Comparison of ENCODE assay signal across 11 mouse cellular contexts in genomic region chr17:75891564-75891963, GRCm38 (mm10).
"Had no signal": no experiment of that assay in that cellular context is flagged by ENCODE, and none has a peak within 500 bp of the region (broad histone marks: within the 10 kb centered on the region; RNA-seq: fewer than 3 reads in every experiment).

No protein-coding gene starts in this region.

- ATAC-seq: liver, embryonic 12.5 days had no signal

- DNase-seq: kidney, adult 8-10 months; kidney, postnatal 36 days; layer of hippocampus, adult 9-11 months; layer of hippocampus, postnatal 36 days; left cerebral cortex, postnatal 4 days; lung, embryonic 14.5 days; lung, postnatal 10 days; lung, postnatal 4 days; midbrain, embryonic 14.5 days; thymus, postnatal 14 days had no signal
